Mouse (Mus musculus): ENCODE data around the gene Pyroxd2. TPM values are rescaled to one million over a fixed set of nuclear protein-coding genes. Genes with fewer than 3 reads are reported as not detected.
"Not testable (repeated sequence)": the region's sequence is repeated elsewhere in the genome, so short reads cannot be mapped to it uniquely, and the experiment has no call there.

Pyroxd2 gene
- polyA plus RNA-seq, 1 experiment from 2014 or later = 2.2 TPM

DNA sequence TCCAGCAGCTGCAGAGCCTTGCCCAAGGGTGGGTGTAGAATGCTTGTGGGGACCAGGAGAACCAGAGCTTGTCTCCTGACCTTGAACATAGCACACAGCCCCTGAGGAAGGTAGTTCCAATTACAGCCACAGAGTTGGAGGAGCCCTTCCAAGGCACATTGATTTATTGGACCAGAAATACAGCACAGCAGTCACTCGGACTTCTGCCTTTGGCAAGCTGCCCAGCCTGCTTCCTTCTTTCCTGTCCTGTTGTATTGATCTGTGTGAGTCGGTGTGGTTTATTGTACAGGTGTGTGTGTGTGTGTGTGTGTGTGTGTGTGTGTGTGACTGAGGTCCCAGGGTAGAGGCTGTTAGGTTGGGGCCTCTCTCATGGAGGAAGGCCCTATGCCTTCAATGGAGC, 30.1 kb downstream of the Pyroxd2 start:
- no peak overlapping the region for H3K4me2 ChIP-seq (replicated peaks)
- no peak overlapping the region for H3K9ac ChIP-seq (replicated peaks)
- ATAC-seq (ENCODE audit: low FRiP score, low read depth) = no peak
- WGBS = 67% methylated on average over 2 of the region's 2 CpGs
- no peak overlapping the region for H3K4me3 ChIP-seq
- no peak overlapping the region for H3K27ac ChIP-seq (replicated peaks)
- H3K9me3 ChIP-seq = no peaks in the 10 kb centered on the region
- H3K27me3 ChIP-seq = no peaks in the 10 kb centered on the region
- H3K4me1 ChIP-seq = no peaks in the 10 kb centered on the region
- no peaks in the 10 kb centered on the region for H3K36me3 ChIP-seq

DNA sequence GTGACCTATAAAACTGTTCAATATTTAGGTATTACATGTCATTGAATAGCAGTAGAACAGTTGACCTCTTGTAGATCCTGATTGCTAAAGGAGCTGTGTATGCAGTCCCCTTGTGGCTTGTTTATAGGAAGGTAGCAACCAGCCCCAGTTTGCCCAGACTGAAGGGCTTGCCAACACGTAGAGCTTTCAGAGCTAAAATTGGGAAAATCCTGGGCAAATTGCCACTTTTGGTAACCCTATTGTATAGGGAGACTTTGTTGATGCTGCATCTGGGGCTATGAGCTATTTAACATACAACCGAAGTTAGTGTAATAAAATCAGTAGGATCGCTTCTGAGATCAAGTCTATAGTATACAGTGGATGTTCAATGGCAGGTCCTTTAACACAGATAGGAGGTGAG, 34.5 kb downstream of the Pyroxd2 start:
- Histone ChIP-seq H3K4me2 (replicated peaks) (no peak overlapping the region), H3K27me3 (no peaks in the 10 kb centered on the region), H3K36me3 (no peaks in the 10 kb centered on the region), H3K9me3 (no peaks in the 10 kb centered on the region), H3K27ac (replicated peaks) (no peak overlapping the region), H3K4me3 (no peak overlapping the region), H3K4me1 (no peaks in the 10 kb centered on the region), H3K9ac (replicated peaks) (no peak overlapping the region)
- ATAC-seq (ENCODE audit: low FRiP score, low read depth) = no peak
- 82% methylated on average over 3 of the region's 3 CpGs for WGBS

DNA sequence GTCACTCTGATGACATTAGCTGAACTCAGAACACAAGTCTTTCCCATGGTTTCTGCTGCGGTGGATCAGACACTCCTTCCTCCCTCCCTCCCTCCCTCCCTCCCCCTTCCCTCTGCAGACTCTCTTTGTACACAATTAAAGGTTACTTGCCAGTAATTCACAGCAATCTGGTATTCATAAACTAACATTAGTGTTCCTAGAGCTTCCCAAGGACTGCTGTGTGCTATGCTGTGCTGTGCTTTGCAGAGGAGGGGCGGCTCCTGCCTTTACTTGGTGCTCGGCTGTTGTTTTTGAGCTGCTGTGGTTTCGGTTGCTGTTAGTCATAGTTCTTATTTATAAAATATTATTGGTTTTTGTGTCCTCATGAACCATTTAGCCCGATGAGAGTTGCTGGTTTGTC, 34.9 kb downstream of the Pyroxd2 start:
- Histone ChIP-seq H3K4me2 (replicated peaks) (no peak overlapping the region), H3K27me3 (no peaks in the 10 kb centered on the region), H3K4me1 (no peaks in the 10 kb centered on the region), H3K27ac (replicated peaks) (no peak overlapping the region), H3K9ac (replicated peaks) (no peak overlapping the region), H3K9me3 (no peaks in the 10 kb centered on the region), H3K4me3 (no peak overlapping the region), H3K36me3 (no peaks in the 10 kb centered on the region)
- WGBS = 83% methylated on average over 5 of the region's 5 CpGs
- no peak for ATAC-seq (ENCODE audit: low FRiP score, low read depth)

DNA sequence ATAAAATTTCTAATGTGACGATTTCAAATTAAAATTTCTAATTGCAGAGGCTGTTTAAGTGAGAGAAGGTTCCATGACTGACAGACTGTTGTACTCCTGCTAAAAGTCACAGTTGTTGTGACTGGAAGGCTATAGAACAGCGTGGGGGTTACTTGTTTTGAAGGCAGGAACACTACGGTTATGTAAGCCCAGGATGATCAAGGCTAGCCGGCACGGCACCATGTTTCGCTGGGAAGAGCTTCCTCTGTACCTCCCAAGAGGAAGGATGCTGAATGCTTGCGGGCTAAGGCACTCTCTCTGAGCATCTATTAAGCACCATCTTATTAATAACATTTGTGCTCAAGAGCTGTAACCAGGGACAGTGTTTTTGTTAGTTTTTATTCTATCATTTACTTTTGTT, 36.1 kb downstream of the Pyroxd2 start:
- 70% methylated on average over 7 of the region's 7 CpGs for WGBS

DNA sequence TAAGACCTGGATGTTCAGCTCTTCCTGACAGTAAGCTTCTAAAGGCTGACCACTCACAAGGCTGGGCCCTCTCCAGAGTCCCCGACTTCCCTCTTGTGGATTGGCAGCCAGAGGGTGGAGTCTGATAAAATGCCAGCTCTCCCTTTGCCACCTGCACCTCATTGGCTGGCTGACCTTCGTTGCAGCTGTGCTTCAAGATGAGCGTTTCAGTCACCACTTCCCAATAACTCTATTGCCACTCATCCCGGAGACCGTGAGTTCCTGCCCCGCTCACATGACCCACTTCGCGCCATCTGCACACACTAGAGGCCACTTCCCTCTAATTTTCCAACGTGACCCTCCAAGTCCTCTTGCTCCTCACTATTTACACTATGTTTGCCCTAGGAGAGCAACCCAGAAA, 38.8 kb downstream of the Pyroxd2 start:
- no peaks in the 10 kb centered on the region for H3K27me3 ChIP-seq
- H3K9me3 ChIP-seq = no peaks in the 10 kb centered on the region
- H3K36me3 ChIP-seq = no peaks in the 10 kb centered on the region
- H3K9ac ChIP-seq (replicated peaks) = no peak overlapping the region
- no peak overlapping the region for H3K27ac ChIP-seq (replicated peaks)
- no peaks in the 10 kb centered on the region for H3K4me1 ChIP-seq
- 87% methylated on average over 9 of the region's 9 CpGs for WGBS
- no peak overlapping the region for H3K4me3 ChIP-seq
- no peak overlapping the region for H3K4me2 ChIP-seq (replicated peaks)
- no peak for ATAC-seq (ENCODE audit: low FRiP score, low read depth)

More for the DNA sequence above, 36.1 kb downstream of the Pyroxd2 start:
- H3K4me1 ChIP-seq = no peaks in the 10 kb centered on the region
- no peaks in the 10 kb centered on the region for H3K9me3 ChIP-seq
- H3K27ac ChIP-seq (replicated peaks) = no peak overlapping the region
- no peak overlapping the region for H3K4me3 ChIP-seq
- no peak overlapping the region for H3K4me2 ChIP-seq (replicated peaks)
- no peak for ATAC-seq (ENCODE audit: low FRiP score, low read depth)
- no peaks in the 10 kb centered on the region for H3K36me3 ChIP-seq
- H3K9ac ChIP-seq (replicated peaks) = no peak overlapping the region
- no peaks in the 10 kb centered on the region for H3K27me3 ChIP-seq

DNA sequence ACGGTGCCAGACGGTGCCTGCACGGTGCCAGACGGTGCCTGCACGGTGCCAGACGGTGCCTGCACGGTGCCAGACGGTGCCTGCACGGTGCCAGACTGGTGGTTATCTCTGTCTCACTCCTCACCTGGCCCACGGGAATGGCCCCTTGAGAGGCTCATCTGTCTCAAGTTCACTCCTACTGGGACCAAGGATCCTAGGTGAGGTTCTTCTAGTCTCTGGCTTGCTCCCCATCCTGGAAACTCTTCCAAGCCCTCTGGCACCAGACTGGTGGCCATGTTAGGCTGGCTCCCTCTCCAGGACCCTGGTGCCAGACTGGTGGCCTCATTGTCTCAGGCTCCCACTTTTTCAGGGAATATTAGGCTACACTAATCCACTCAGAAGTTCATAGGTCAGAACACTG, 53.1 kb downstream of the Pyroxd2 start:
- 88% methylated on average over 10 of the region's 10 CpGs for WGBS

DNA sequence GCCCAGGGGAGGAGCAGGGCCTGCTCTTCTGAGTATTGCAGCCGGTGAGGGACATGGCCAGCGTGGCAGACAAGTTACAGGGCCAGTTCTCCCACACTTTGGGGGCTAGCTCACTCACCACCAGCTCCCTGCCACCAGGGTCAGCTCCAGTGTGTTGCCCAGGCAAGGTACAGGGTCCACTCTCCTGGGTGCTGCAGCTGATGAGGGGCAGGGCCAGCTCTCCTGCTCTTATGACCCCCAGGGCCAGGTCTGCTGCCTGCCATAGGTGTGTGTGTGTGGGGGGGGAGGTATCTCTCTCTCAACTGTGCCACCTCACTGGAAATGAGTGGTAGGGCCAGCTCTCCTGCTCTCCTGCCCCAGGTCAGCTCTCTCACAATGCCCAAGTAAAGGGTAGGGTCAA, 54.0 kb downstream of the Pyroxd2 start:
- Histone ChIP-seq H3K4me1 (peaks cover 18% of the 10 kb centered on the region), H3K27ac (replicated peaks) (no peak overlapping the region), H3K36me3 (no peaks in the 10 kb centered on the region), H3K9ac (replicated peaks) (no peak overlapping the region), H3K27me3 (no peaks in the 10 kb centered on the region), H3K9me3 (no peaks in the 10 kb centered on the region), H3K4me3 (no peak overlapping the region), H3K4me2 (replicated peaks) (no peak overlapping the region)
- WGBS = 77% methylated on average over 2 of the region's 2 CpGs
- ATAC-seq (ENCODE audit: low FRiP score, low read depth) = no peak

More for the DNA sequence above, 53.1 kb downstream of the Pyroxd2 start:
- no peak overlapping the region for H3K9ac ChIP-seq (replicated peaks)
- no peaks in the 10 kb centered on the region for H3K9me3 ChIP-seq
- peaks cover 17% of the 10 kb centered on the region for H3K4me1 ChIP-seq
- no peak for ATAC-seq (ENCODE audit: low FRiP score, low read depth)
- H3K27ac ChIP-seq (replicated peaks) = no peak overlapping the region
- no peaks in the 10 kb centered on the region for H3K36me3 ChIP-seq
- H3K27me3 ChIP-seq = no peaks in the 10 kb centered on the region
- no peak overlapping the region for H3K4me2 ChIP-seq (replicated peaks)
- no peak overlapping the region for H3K4me3 ChIP-seq

DNA sequence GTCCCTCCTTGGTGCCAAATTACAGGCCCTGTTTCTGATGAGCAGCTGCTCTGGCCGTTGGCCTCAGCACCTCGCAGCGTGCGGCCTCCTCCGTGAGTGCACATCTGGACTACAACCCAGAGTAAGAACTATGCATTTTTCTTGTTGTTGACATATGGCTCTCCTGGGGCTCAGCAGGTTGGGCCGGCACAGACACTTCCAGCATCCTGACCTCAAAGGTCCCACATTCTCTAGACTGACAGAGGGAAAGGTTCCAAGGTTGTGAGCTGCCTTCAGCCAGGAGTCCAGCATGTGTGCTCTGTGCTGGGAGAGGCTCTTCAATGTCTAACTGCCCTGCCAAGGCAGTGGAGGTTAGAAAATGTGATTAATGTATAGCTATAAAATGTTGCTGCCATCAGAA, 55.2 kb downstream of the Pyroxd2 start:
- H3K27me3 ChIP-seq = no peaks in the 10 kb centered on the region
- WGBS = 81% methylated on average over 6 of the region's 6 CpGs
- no peaks in the 10 kb centered on the region for H3K9me3 ChIP-seq
- no peaks in the 10 kb centered on the region for H3K36me3 ChIP-seq
- no peak overlapping the region for H3K4me3 ChIP-seq
- H3K9ac ChIP-seq (replicated peaks) = no peak overlapping the region
- H3K27ac ChIP-seq (replicated peaks) = no peak overlapping the region
- peaks cover 18% of the 10 kb centered on the region for H3K4me1 ChIP-seq
- ATAC-seq (ENCODE audit: low FRiP score, low read depth) = no peak
- H3K4me2 ChIP-seq (replicated peaks) = no peak overlapping the region

DNA sequence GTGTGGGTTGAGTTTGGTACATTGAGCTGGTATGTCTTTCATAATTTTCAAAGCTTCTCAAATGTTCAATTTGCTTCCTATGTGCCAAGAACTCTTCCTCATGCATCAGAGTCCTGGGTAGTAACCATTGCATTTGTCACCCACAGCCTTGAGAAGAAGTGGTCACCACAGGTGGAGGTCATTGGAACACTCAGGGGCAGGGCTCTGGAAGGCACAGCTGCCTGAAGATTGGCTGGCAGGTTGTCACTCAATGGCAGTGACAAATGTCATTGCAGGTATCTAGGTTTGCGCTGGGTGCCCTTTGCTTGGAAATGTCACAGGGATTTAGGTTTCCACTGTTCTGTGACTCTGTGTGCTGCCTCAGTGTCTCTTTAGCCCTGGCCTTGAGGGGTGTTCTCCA, 62.3 kb downstream of the Pyroxd2 start:
- Histone ChIP-seq H3K4me1 (peaks cover 4% of the 10 kb centered on the region; the same call in 1 of the 2 replicates), H3K27ac (replicated peaks) (no peak overlapping the region), H3K9ac (replicated peaks) (no peak overlapping the region), H3K27me3 (no peaks in the 10 kb centered on the region; the same call in 1 of the 2 replicates), H3K9me3 (no peaks in the 10 kb centered on the region), H3K36me3 (no peaks in the 10 kb centered on the region), H3K4me2 (replicated peaks) (no peak overlapping the region), H3K4me3 (no peak overlapping the region)
- 89% methylated on average over 1 of the region's 1 CpGs for WGBS
- ATAC-seq (ENCODE audit: low FRiP score, low read depth) = no peak

DNA sequence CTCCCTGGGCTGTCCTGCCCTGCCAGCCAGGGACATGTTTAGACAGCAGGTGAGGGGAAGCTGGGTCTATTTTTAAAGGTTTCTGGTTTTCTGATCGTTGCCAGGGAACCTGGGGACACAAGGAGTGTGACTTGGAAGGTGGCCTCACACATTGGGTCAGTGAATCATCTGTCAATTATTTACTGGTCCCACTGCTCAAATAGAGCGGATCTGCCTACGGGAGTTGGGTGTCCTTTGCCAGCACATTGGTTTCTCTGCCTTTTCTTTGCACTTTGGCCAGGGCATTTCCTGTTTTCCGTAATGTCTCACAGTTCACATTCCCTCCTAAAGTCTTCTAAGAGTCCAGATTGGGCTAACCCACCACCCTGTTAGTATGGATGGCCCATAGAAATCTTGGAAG, 62.8 kb downstream of the Pyroxd2 start:
- ATAC-seq (ENCODE audit: low FRiP score, low read depth) = no peak
- H3K4me1 ChIP-seq = peaks cover 4% of the 10 kb centered on the region; the same call in 1 of the 2 replicates
- no peaks in the 10 kb centered on the region; the same call in 1 of the 2 replicates for H3K27me3 ChIP-seq
- WGBS = 85% methylated on average over 4 of the region's 4 CpGs
- no peaks in the 10 kb centered on the region for H3K36me3 ChIP-seq
- H3K9ac ChIP-seq (replicated peaks) = no peak overlapping the region
- H3K4me2 ChIP-seq (replicated peaks) = no peak overlapping the region
- no peak overlapping the region for H3K27ac ChIP-seq (replicated peaks)
- H3K4me3 ChIP-seq = no peak overlapping the region
- H3K9me3 ChIP-seq = no peaks in the 10 kb centered on the region

DNA sequence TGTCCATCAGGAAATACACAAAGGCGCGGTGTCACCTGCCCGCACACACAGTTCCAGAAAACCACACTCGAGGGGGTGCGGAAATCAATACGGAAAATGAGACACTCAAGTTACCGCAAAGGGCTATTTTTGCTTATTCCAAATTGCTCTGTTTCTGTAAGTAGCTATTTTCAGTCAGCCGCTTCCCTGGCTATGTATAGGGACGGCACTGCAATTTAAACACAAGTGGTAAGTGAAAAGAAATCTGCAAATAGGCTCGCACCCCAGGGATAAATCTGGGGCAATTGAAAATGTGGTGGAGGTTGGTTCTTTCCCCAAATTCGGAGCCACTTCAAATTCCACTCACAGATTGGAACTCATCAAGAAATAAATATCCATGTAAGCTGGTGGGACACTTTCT, 63.3 kb downstream of the Pyroxd2 start:
- Histone ChIP-seq H3K9me3 (no peaks in the 10 kb centered on the region), H3K27ac (replicated peaks) (no peak overlapping the region), H3K4me1 (no peaks in the 10 kb centered on the region), H3K4me3 (no peak overlapping the region), H3K27me3 (no peaks in the 10 kb centered on the region; the same call in 1 of the 2 replicates), H3K9ac (replicated peaks) (no peak overlapping the region), H3K4me2 (replicated peaks) (no peak overlapping the region), H3K36me3 (no peaks in the 10 kb centered on the region)
- 88% methylated on average over 11 of the region's 11 CpGs for WGBS
- no peak for ATAC-seq (ENCODE audit: low FRiP score, low read depth)

DNA sequence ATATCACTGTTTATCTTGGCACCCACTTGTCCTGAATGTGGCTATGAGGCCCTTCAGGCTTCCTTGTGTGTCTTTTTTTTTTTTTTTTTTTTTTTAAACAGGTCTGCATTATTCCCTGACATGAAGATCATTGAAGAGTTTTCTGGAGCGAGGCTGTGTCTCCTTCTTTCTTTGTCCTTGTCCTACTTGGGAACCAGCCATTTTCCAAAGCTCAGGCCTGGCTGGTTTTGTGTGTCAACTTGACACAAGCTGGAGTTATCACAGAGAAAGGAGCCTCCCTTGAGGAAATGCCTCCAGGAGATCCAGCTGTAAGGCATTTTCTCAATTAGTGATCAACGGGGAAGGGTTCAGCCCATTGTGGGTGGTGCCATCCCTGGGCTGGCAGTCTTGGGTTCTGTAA, 69.8 kb downstream of the Pyroxd2 start:
- WGBS = 79% methylated on average over 2 of the region's 2 CpGs
- H3K4me1 ChIP-seq; H3K9ac ChIP-seq (replicated peaks); ATAC-seq (ENCODE audit: low FRiP score, low read depth); H3K4me2 ChIP-seq (replicated peaks); H3K27me3 ChIP-seq; H3K36me3 ChIP-seq; H3K9me3 ChIP-seq; H3K27ac ChIP-seq (replicated peaks); H3K4me3 ChIP-seq: not testable (repeated sequence)

DNA sequence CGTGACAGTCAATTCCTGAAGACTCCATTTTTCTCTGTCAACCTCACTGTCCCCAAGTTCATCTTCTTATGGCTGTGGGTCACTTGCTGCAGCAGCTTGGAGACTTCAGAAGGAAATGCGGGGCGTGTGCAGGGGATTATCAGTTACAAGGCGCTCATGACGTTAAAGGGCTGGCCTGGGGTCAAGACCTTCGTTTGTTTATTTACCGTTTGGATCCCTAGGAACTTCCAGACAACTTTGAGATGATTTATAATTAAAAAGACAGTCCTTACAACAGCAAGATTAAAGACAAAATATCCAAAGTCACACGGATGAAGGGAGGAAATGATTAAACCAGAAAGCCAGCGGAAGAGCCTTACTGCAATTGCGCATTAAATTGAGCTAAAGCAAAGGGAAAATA, 74.4 kb downstream of the Pyroxd2 start:
- Histone ChIP-seq H3K27me3 (peaks cover 8% of the 10 kb centered on the region; the same call in 1 of the 2 replicates), H3K4me2 (replicated peaks) (no peak overlapping the region), H3K9me3 (no peaks in the 10 kb centered on the region), H3K4me3 (no peak overlapping the region), H3K27ac (replicated peaks) (no peak overlapping the region), H3K9ac (replicated peaks) (no peak overlapping the region), H3K4me1 (peaks cover 14% of the 10 kb centered on the region), H3K36me3 (no peaks in the 10 kb centered on the region)
- ATAC-seq (ENCODE audit: low FRiP score, low read depth) = no peak
- WGBS = 64% methylated on average over 10 of the region's 10 CpGs
